Comparison of ENCODE assay signal across 27 mouse cellular contexts in the genomic region with DNA sequence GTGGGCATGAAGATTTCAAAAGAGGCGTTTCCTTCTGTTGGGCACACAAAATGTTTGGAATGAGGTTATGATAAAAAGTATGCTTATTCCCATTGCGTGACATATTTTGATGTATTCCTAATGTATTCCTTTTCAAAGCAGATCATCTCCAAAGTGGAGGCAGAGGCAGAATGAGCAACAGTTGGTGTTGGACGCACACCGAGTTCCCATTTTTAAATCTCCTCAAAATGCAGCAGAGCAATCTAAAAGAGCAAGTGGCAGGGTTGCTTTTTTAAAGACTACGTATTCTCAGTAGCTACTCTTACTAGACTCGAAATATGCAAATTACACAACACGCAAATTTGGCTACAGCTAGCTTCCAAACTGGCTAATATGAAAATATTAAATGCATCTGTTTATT.
DNase-seq lines count a peak whose midpoint lies in the region; ATAC-seq lines count a peak whose summit lies in the region.
"Had no signal": no experiment of that assay in that cellular context is flagged by ENCODE, and none has a peak within 500 bp of the region (broad histone marks: within the 10 kb centered on the region; RNA-seq: fewer than 3 reads in every experiment).

No protein-coding gene starts in this region.

- no peak overlapping the region for H3K27ac ChIP-seq in forebrain, embryonic 13.5 days
- H3K27ac ChIP-seq: embryonic facial prominence, embryonic 13.5 days; hindbrain, embryonic 10.5 days; hindbrain, postnatal 0 days; left cerebral cortex, adult 2 months; limb, embryonic 12.5 days; liver, embryonic 12.5 days had no signal

- H3K27me3 ChIP-seq in forebrain, embryonic 13.5 days = no peaks in the 10 kb centered on the region
- H3K27me3 ChIP-seq: embryonic facial prominence, embryonic 13.5 days; limb, embryonic 12.5 days; liver, embryonic 12.5 days had no signal

- H3K4me2 ChIP-seq in forebrain, embryonic 13.5 days = no peak overlapping the region
- H3K4me2 ChIP-seq: embryonic facial prominence, embryonic 13.5 days; limb, embryonic 12.5 days; liver, embryonic 12.5 days; midbrain, embryonic 11.5 days had no signal

- DNase-seq in left cerebral cortex, adult 18-20 months (ENCODE audit: low spot score in 2 of 2) = peak; percentile 23 to 24
- no peak for DNase-seq in left cerebral cortex, adult 11 months (ENCODE audit: low spot score)
- DNase-seq in layer of hippocampus, adult 11-12 months (ENCODE audit: low spot score) = peak; percentile 37
- peak; percentile 24 for DNase-seq in layer of hippocampus, adult 9-10 months (ENCODE audit: low spot score)
- peak; percentile 16 for DNase-seq in right cerebral cortex, postnatal 25 days
- DNase-seq in embryo, embryonic 11 days = no peak
- DNase-seq: adrenal gland, adult 8-10 months; B cell, adult 2 months; cerebellum, adult 18-20 months; cerebellum, postnatal 14 days; kidney, adult 9 months; kidney, postnatal 25 days; lung, adult 2 months; lung, postnatal 14 days; thymus, postnatal 4 days had no signal

- no peak for ATAC-seq in forebrain, embryonic 13.5 days
- ATAC-seq: activated CD4-positive, CD25-positive, alpha-beta regulatory T cell, adult 4 months; forebrain, embryonic 14.5 days; hindbrain, postnatal 0 days; intestine, embryonic 16.5 days; liver, embryonic 12.5 days had no signal

- no peak overlapping the region for H3K9ac ChIP-seq in forebrain, embryonic 13.5 days
- H3K9ac ChIP-seq: embryonic facial prominence, embryonic 13.5 days; limb, embryonic 12.5 days; liver, embryonic 12.5 days had no signal

- WGBS in forebrain, embryonic 13.5 days = 90% methylated on average over 7 of the region's 7 CpGs

- H3K9me3 ChIP-seq in forebrain, embryonic 13.5 days (replicated peaks) = no peaks in the 10 kb centered on the region
- H3K9me3 ChIP-seq: embryonic facial prominence, embryonic 13.5 days; hindbrain, embryonic 10.5 days; limb, embryonic 12.5 days; liver, embryonic 12.5 days had no signal

- no peak overlapping the region for H3K4me3 ChIP-seq in forebrain, embryonic 13.5 days
- H3K4me3 ChIP-seq: embryonic facial prominence, embryonic 13.5 days; erythroblast, embryonic 14.5 days; hindbrain, embryonic 10.5 days; left cerebral cortex, adult 2 months; limb, embryonic 12.5 days; liver, embryonic 12.5 days had no signal

- H3K36me3 ChIP-seq in forebrain, embryonic 13.5 days (ENCODE audit: poor library complexity, severe bottlenecking) = no peaks in the 10 kb centered on the region
- H3K36me3 ChIP-seq: embryonic facial prominence, embryonic 13.5 days; hindbrain, embryonic 10.5 days; limb, embryonic 12.5 days; liver, embryonic 12.5 days had no signal

- H3K4me1 ChIP-seq in forebrain, embryonic 13.5 days = no peaks in the 10 kb centered on the region
- H3K4me1 ChIP-seq: embryonic facial prominence, embryonic 13.5 days; hindbrain, embryonic 10.5 days; limb, embryonic 12.5 days; liver, embryonic 12.5 days had no signal

Comparison
In these comparisons a context has a peak if more than half of its experiments do, and no peak if none do; other contexts are left out.
1. DNase-seq: peak in left cerebral cortex, adult 18-20 months (2 of 2), layer of hippocampus, adult 11-12 months (single experiment), layer of hippocampus, adult 9-10 months (single experiment) and right cerebral cortex, postnatal 25 days (single experiment); none in left cerebral cortex, adult 11 months (single experiment) and embryo, embryonic 11 days (single experiment).